Mouse (Mus musculus) adrenal gland, adult 18-20 months (tissue): ENCODE results near the gene Insc. TPM values are rescaled to one million over a fixed set of nuclear protein-coding genes. Genes with fewer than 3 reads are reported as not detected.

Source experiments
- DNase-seq, 2 experiments: peaks; one replicate each; pipeline ENCODE4 v3.0.0; 2021 to 2022; ENCODE audit warnings: low spot score in 2 of 2
- total RNA-seq, 2 experiments: library from RNA; stranded (reverse); gene quantifications; 1 replicate in 1 of 2; 2 replicates in 1 of 2; pipeline ENCODE4 v1.2.3; 2021

Insc gene
- total RNA-seq, 2 experiments from 2014 or later, result 0.42 to 0.50 TPM

- DNase-seq, result no peak
These were observed 11.1 kb downstream of the Insc start for GRCm38 (mm10) chr7:114754626-114755025.

DNA sequence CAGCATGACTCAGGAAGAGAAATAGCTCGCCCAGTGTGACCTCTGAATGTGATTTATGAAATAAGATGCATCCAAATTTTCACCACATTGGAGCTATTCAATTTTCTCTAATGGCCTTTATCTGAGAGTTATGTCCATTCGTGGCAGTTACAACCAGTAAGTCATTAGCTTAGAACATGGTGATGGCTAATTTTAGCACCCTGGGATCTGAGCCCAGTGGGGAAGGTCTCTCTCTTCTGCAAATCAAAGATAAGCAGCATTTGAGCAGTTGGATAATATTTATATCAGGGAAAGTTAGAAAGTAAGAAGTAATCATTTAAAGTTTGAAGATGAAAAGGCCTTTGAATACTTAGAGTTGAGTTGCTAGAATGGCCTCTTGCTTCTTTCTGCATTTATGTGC lies 19.2 kb downstream of the Insc start:
- DNase-seq, result no peak

DNA sequence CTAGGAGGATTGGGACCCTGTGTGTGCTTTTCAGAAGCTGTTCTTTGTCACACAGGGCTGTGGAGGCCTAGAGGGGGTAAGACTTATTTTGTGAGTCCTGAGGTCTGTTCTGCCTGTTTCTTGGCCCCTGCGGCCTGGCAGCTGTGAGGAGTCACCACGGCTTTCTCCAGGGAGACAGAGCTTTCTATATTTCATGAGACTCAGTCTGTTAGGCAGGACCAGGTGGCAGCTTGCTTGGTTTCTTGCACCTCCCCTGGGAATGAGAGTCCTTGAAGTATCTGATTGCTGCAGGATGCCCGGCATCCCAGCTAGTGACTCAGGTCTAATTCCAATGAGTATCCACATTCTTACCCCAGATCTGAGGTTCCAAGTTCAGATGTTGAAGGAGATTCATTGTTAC lies 21.8 kb downstream of the Insc start:
- DNase-seq, result no peak

DNA sequence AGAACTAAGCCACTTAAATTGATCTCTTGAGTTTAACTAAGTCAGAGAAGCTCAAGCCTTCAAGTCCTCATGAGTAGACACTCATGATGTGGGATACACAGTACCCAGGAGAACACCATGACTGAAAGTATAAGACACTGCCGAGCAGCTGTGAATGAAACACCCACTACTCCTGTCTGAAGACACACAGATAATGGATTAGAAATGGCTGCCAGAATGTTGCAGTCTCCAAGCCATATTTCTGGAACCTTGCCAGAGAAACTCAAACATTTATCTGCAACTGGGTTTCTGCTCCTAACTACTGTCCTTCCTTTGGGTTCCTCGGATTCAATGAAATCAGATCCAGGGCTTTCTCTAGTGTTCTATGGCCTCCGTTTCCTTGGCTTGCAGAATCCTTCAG lies 23.0 kb downstream of the Insc start:
- DNase-seq, result no peak

DNA sequence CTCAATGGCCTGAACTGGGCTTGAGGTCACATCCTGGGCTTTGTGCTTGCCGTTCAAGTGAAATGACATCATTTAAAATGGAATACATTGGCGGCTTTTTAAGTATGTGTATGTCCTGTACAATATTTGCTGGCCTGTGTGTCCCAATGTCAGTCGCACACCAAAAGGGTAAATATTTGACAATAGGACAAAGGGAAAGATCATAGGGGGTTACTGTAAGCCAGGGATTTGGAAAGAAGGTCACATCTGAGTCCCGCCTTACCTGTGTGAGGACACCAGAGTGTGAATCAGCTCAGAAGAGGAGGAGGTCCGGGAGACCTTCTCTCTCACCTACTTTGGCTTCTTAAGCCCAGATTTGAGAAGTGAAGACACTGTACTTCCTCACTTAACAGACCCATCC lies 25.0 kb downstream of the Insc start:
- DNase-seq, result no peak

- no peak for DNase-seq
These were observed 25.5 kb downstream of the Insc start for GRCm38 (mm10) chr7:114769041-114769440.

DNA sequence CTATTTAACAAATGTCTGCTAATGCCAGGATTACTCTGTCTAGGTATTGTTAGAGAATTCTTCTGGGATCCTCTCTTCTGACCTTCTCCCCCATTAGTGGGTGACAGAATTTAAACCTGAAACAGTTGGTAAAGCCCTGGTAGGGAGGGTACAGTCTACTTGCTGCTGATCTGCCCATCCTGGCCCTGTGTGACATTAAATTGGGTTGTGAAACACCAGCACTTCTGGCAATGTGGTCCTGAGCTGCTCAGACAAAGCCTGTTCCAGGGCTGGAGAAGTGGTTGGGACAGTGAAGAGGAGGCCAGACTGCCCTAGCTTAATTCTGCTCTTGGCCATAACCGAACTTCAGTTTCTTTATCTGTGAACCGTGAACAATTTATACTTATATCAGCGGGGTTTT lies 27.1 kb downstream of the Insc start:
- no peak for DNase-seq

DNA sequence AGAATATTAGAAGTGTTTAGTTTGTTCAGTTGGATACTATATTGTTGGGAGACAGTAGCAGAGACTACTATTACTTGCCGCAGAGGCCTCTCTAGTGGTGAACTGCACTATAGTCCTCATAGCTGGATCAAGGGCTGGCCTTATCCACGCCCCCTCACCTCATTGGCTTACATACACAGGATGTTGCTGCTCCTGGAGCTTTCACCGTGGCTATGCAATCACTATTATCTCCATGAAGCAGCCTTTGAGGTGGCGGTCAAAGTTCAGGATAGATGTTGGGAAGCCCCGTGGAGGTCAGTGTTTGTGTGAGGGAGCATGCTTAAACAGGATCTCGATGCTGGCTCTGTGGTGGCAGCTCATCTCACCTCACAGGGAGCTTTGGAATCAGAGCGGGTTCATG lies 28.3 kb downstream of the Insc start:
- DNase-seq, result no peak

GRCm38 (mm10) chr7:114773781-114774180 lies 30.3 kb downstream of the Insc start:
- DNase-seq, result no peak

DNA sequence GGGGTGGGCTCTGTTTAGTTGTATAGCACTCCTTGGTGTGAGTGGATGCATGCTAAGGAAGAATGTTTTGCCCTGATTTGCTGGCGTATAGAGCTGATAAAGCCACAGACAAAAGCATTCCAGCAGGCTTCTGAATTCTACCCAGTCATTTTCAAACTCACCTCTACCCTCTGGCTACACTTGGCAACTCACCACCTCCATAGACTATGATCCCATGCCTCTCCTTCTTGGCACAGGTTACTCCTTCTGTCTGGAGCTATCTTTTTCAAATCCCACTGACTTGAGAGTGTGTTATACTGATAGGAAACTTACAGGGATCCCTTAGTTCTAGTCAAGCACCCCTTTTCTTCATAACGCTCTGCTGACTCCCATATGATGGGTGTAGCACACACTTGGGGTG lies 32.4 kb downstream of the Insc start:
- no peak for DNase-seq

GRCm38 (mm10) chr7:114778156-114778770 lies 34.8 kb downstream of the Insc start:
- DNase-seq, result peak in 1 of 2 experiments; percentile 44

DNA sequence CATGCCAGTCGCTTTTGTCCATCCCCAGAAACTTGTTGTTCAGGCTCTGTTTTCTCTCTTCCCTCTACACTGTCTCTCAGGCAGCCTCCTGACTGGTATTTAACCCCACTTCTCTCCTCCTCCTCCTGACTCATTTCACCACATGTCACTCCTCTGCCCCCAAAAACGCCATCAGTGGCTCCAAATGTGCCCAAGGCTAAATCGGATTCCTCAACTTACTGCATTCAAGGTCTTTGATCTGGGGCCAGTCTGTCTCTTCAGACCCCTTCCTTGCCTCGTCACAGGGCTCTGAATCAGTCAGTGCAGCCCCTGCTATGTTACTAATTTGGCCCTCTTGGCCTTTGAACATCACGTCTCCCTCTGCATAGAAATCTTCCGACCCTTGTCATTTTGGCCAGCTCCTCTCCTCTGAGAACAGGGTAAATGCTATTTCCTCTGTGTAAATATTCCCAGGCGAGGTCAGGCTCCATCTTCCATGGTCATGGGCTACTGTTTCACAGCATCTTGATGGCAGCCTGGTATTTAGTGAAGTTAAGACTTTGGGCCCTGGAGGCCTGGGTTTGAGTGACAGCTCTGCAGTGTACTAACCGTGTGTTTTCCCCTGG lies 35.7 kb downstream of the Insc start:
- DNase-seq, result peak in 1 of 2 experiments; percentile 33

DNA sequence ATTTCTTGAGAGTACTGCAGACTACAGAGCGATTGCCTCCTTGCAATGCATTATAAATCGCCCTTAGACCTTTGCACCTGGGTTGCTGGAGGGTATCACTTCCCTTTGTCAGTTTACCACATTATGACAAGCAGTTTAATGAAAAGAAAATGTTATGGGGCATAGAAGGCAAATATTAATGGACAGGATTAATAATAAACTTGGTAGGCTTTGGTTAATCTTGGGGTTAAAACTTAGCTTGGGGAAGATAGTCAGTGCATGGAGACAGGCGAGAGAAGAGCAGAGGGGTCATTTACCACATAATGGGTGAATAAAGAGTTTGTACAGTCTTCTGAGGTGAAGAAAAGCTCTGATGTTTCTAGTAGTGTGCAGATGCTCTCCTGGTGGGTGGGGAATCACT lies 39.8 kb downstream of the Insc start:
- no peak for DNase-seq

DNA sequence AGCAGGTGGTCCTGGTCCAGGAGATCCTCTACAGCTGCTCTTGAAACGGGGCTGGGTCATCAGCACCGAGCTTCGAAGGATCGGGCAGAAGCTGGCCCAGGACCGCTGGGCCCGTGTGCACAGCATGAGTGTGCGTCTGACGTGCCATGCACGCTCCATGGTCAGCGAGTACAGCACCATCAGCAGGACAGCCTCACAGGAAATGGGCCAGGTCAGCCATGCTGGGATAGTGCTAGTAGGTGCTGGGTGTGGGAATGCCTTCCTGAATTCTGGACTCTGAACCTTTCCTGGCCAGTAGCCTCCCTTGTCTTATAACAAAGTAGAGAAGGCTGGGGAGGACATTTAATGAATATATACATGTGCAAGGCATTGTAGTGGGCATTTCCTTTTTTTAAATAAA lies 47.6 kb downstream of the Insc start:
- DNase-seq, result no peak

DNA sequence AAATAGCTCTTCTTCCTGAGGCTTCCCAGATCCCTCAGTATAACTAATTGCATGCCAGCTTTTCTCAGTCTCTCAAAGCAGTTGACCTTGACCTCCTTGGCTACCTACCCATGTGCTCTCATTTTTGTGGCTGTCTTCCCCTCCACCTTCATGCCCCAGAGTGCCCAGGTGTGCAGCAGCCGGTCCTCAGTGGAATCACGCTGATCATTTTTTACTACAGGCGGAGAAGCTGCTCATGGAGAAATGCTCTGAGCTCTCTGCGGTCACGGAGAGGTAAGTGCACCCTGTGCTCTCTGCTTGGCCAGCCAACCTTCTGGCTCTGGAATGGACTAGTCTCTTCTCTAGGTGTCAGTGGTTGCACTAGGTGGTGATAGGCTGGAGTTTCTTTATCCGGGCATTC lies 48.5 kb downstream of the Insc start:
- no peak for DNase-seq

- DNase-seq, result no peak
These were observed 50.9 kb downstream of the Insc start for GRCm38 (mm10) chr7:114794400-114794799.

- no peak for DNase-seq
These were observed 59.1 kb downstream of the Insc start for GRCm38 (mm10) chr7:114802576-114802975.

- DNase-seq, result no peak
These were observed 61.8 kb downstream of the Insc start for GRCm38 (mm10) chr7:114805311-114805710.

DNA sequence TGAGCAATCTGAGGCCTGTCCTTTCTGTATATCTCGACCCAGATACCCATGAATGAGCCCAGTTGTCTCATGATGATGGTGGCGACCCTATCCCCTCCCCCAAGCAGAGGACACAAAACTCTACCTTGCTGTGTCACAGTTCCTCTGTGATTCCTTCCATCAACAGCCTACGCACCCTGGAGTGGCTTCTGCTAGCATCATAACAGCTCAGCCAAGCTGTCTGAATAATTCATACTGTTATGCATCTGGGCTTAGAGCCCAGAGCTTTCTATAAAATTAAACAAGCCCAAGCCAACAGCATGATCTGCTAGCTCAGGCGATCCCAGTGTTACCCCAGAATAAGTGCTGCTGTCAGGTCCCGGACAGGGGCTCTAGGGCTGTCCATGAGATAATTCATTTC lies 63.8 kb downstream of the Insc start:
- DNase-seq, result no peak

DNA sequence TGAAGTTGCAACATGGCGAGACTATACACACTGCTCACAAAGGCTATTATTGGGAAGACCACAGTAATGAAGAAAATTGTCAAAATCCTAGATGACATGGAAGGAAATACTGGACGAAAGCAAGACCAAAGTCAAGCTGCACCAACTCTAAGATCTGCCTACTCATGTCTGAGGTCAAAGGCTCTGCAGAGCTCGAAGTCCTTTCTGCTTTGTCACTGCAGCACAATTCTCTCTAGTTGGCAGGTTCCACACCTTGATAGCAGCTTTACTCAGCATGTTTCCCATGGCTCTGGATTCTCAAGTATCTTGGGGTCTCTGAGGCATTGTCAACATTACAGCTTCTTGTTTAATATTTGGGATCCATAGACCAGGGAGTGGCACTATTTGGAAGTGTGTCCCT lies 64.8 kb downstream of the Insc start:
- no peak for DNase-seq

GRCm38 (mm10) chr7:114817291-114817806 lies 73.9 kb downstream of the Insc start:
- peak; percentile 86 to 87 for DNase-seq

DNA sequence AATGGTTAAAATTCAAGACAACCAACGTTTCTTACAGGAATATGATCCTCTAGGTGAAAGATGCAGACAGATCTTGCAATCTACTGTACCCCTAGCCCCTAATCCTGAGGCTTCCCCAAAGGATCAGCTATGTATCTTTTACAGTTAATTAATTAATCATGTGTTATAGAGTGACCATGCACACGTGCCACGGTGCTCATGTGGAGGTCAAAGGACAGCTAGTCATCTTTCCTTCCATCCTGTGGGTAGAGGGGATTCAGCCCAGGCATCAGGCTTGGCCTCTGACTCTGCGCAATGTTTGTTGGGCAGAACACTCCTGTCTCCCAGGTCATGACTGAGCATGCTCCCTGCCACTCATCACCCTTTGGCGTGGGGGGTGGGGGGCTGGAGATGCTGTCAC lies 74.4 kb downstream of the Insc start:
- DNase-seq, result no peak

DNA sequence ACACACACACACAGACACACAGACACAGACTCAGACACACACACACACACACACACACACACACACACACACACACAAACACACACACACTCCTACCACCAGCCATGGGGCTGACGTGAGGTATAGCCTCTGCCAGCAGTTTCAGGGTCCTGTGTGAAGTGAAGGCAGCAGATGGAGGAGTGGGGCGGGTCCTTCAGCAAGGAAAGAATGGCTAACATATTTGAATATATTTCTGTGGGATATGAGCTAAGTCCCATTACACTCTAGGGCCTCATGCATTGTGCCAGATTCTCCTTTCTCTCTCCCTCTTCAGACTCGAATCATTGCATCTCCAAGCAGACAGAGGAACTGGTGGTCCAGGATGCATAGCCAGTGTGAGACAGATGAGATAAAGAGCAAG lies 74.9 kb downstream of the Insc start:
- DNase-seq, result no peak
